Mouse (Mus musculus): ENCODE results near the gene Selenok. TPM values are rescaled to one million over a fixed set of nuclear protein-coding genes. Genes with fewer than 3 reads are reported as not detected.

Selenok gene
- total RNA-seq (2023) = 100 to 1,000 TPM; 127 to 133 TPM

GRCm38 (mm10) chr14:29968075-29968821 is at the start of gene Selenok:
Gene Selenok, plus strand, starts transcription at chr14:29968308.

DNA sequence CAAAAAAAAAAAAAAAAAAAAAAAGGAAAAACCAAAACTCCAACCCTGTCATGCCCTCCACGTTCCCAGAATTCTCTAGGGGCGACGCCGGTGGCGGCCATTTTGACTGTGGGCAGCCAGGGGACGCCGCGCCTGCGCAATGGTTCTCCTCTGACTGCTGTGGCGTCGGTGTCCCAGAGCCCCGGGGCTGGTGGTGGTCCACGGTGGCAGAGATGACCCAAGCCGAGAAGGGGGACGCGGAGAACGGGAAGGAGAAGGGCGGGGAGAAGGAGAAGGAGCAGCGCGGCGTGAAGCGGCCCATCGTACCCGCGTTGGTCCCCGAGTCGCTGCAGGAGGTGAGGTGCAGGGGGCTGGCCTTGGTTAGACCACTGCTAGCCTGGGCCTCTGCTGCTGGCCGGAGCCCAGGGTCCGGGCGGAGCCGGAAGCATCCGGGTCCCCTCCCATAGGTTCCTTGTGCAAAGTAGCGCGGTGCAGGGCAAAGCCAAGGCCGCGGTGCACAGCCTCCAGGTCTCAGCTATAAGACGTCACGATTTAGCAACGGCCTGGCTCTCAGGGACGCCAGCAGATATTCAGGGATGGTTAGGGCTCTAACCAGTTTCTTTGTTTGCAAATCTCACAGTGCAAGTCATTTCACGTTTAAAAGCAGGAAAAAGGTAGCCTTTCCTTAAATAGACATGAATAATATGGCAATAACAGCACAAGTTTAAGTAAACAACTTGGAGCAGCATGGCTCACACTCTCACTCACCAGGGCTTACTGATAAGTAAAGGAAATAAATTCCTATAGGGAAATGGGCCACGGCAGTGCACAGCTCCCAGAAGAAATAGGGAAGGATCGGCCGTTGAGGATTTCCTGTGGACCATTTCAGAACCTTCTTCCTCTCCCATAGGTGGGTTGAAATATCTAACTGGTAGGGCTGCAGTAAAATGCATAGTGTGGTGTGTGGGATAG is 10.4 kb downstream of the Selenok start, which contains the start of gene Actr8:
Gene Actr8, plus strand, starts transcription at position 84 of the 951 bp plus-strand sequence.

DNA sequence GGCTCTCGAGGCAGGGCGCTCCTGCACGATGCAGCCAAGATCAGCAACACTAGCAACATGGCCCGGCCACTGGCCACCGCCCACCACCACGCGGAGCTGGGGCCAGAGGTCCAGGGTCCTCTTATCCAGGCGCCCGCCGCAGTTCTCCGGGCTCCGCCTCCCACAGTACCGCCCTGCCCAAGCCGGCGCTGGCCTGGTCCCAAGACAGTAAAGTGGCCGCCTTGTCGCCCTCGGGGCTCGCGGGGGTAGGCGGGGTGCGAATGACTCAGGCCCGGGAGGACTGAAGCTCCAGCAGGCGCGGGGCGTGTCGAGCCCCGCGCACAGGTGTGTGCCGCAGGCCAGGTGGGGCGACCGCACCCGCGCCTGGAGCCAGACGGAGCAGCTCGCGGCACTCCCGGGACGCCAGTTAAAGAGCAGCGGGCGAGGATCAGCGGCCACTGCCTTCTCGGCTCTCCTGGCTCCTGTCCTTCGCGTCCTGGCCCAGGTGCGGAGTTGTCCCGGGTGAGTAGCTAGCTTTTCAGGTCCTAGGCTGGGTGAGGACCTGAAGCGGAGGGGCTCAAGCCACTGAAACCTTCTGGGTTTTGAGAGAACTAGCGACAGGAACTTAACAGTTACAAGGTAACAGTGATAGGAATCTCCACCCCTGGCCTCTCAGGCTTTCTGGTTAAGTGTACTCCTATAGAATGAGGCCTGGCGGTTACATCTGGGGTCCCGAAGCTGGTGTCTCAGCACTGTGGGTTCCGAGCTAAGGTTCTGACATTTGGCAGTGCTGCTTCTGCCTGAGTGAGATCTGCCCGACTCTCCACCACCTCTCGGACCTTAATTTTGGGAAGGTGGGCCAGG is 40.8 kb downstream of the Selenok start, which contains the start of the genes Il17rb and Chdh:
Gene Il17rb, minus strand, starts transcription at position 164 of the 843 bp plus-strand sequence.
Gene Chdh, plus strand, starts transcription at position 291 of the 843 bp plus-strand sequence.

Other genes with a start within 250 kb of the Selenok start
- not detected for gene Cacna2d3, start 246.4 kb upstream of the Selenok start, total RNA-seq (2023)
- 10 to 100 TPM; 34.0 to 43.0 TPM for gene Actr8, start 10.0 kb downstream of the Selenok start, total RNA-seq (2023)
- under 1 TPM; 0.37 to 0.91 TPM for gene Il17rb, start 40.6 kb downstream of the Selenok start, total RNA-seq (2023)
- 10 to 100 TPM in 1 of 2 experiments, 1 to 10 TPM in 1; 7.9 to 11.2 TPM for gene Chdh, start 40.7 kb downstream of the Selenok start, total RNA-seq (2023)

Measured in neutrophil, adult 59 days (primary cell).